Mouse (Mus musculus) thymus, adult 2 months (tissue): ENCODE data around the gene N4bp1.

Experiments used
- CTCF ChIP-seq: fragments of 200-500 bp; IDR thresholded peaks from 2 replicates; pipeline ENCODE4 v1.5.1; 2012; ENCODE audit warnings: mild to moderate bottlenecking, control low read depth, low read length, moderate library complexity, borderline replicate concordance; ENCODE audit not compliant: control insufficient read depth, poor library complexity, insufficient read depth; ENCODE audit errors: extremely low read depth
- POLR2A ChIP-seq: fragments of 200-500 bp; IDR thresholded peaks from 2 replicates; pipeline ENCODE4 v1.6.1; 2012; ENCODE audit warnings: mild to moderate bottlenecking, low read length, control low read depth, moderate library complexity; ENCODE audit not compliant: control insufficient read depth, poor library complexity, insufficient read depth; ENCODE audit errors: extremely low read depth

GRCm38 (mm10) chr8:86781094-86781493, 104.0 kb downstream of the N4bp1 start:
- TF ChIP-seq CTCF (no peak), POLR2A (no peak)
